Mouse (Mus musculus): Measurements from ENCODE around the gene Pank1. TPM values are rescaled to one million over a fixed set of nuclear protein-coding genes. Genes with fewer than 3 reads are reported as not detected.

The Pank1 gene
- polyA plus RNA-seq, 1 experiment from 2014 or later: 14.4 TPM

DNA sequence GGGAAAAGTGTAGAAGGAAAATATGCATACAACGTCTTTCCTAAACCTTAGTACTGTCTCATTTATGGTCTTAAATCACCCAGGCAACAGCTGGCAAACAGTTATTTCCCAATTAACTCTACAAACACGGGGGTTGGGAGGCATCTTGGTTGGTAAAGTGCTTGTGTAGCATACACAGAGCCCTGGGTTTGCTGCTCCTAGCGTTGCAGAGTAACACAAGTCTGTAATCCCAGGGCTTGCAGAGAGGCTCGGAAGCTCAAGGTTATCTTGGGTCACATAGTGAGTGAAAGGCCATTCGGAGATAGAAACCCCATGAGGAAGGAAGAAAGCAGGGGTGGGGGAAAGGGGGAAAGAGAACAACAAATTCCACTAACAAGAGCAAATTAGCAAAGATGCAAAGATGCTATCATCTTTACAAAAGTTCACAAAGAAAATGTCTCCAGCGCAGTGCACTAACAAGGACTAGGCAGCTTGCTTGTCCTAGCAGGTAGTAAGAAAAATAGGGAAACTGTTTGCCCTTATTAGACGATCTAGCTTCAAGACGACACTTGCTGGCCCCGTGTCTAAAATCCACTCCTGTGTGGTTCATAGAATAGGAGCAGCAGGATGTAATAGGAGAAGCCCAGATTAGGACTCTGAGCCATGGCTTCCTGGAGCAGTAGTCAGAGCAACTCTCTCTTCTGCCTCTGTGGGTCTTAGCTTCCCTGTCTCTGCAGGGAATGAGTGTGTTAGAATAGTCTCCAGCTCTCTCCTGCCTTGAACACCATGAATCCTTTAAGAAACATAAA is 37.3 kb downstream of the Pank1 start:
- peaks cover 11% of the 10 kb centered on the region for H3K36me3 ChIP-seq (replicated peaks; ENCODE audit: control insufficient read depth, insufficient read depth)
- 64% methylated on average over 9 of the region's 9 CpGs for WGBS
- H3K9ac ChIP-seq: no peak overlapping the region
- no peaks in the 10 kb centered on the region for H3K27me3 ChIP-seq (ENCODE audit: control insufficient read depth, insufficient read depth, low read length)
- no peak overlapping the region for H3K4me3 ChIP-seq (replicated peaks; ENCODE audit: low read length)
- H3K4me2 ChIP-seq (replicated peaks): no peak overlapping the region
- H3K4me1 ChIP-seq (replicated peaks; ENCODE audit: control insufficient read depth, insufficient read depth, low read length): no peaks in the 10 kb centered on the region
- no peak for DNase-seq (ENCODE audit: low spot score)
- H3K9me3 ChIP-seq (ENCODE audit: control insufficient read depth, low read length): no peaks in the 10 kb centered on the region
- ATAC-seq (ENCODE audit: low FRiP score): no peak
- H3K27ac ChIP-seq: no peak overlapping the region

DNA sequence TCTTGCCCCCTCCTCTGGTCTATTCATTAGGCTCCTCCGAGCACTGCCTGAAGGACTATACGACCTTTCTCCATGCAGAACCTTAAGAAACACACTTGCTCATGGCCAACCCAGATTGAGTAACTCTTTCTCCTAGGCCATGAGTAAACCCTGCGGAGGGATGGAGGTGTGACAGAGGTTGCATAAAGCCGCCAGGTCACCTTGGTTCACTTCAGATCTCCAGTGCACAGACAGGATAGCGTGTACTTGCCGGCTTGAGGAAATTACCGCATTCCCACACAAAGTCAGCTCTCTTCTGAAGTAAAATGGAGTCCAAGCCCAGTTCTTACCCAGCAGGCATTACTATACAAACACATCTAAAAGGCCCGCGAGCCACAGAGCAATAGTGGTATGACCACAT is 40.6 kb downstream of the Pank1 start:
- Histone ChIP-seq H3K9ac (no peak overlapping the region), H3K4me1 (replicated peaks; ENCODE audit: control insufficient read depth, insufficient read depth, low read length) (no peaks in the 10 kb centered on the region), H3K27me3 (ENCODE audit: control insufficient read depth, insufficient read depth, low read length) (no peaks in the 10 kb centered on the region), H3K4me3 (replicated peaks; ENCODE audit: low read length) (no peak overlapping the region), H3K9me3 (ENCODE audit: control insufficient read depth, low read length) (no peaks in the 10 kb centered on the region), H3K27ac (no peak overlapping the region), H3K36me3 (replicated peaks; ENCODE audit: control insufficient read depth, insufficient read depth) (peaks cover 11% of the 10 kb centered on the region), H3K4me2 (replicated peaks) (no peak overlapping the region)
- 97% methylated on average over 9 of the region's 9 CpGs for WGBS
- DNase-seq (ENCODE audit: low spot score) (no peak), ATAC-seq (ENCODE audit: low FRiP score) (no peak)

DNA sequence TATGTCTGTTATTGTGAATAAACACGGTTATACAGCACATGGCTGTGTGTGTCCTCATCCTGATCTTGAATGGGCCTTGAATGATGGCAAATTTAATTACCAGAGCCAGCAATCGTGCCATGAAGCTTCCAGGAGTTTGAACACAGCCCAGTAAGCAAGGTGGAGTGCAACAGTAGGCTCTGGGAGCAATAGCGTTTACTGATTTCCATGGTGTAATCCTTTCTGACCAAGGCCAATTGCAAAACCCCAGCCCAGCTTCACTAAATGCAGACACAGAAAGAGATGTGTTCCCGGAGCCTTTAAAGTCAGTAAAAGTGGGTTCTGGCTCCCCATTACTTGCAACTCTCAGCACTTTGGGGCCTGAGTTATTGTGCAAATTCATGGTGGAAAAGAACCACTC is 47.6 kb downstream of the Pank1 start:
- Histone ChIP-seq H3K27ac (no peak overlapping the region), H3K36me3 (replicated peaks; ENCODE audit: control insufficient read depth, insufficient read depth) (no peaks in the 10 kb centered on the region), H3K4me3 (replicated peaks; ENCODE audit: low read length) (no peak overlapping the region), H3K27me3 (ENCODE audit: control insufficient read depth, insufficient read depth, low read length) (no peaks in the 10 kb centered on the region), H3K9me3 (ENCODE audit: control insufficient read depth, low read length) (no peaks in the 10 kb centered on the region), H3K9ac (no peak overlapping the region), H3K4me1 (replicated peaks; ENCODE audit: control insufficient read depth, insufficient read depth, low read length) (no peaks in the 10 kb centered on the region), H3K4me2 (replicated peaks) (no peak overlapping the region)
- ATAC-seq (ENCODE audit: low FRiP score): no peak
- 95% methylated on average over 4 of the region's 4 CpGs for WGBS
- no peak for DNase-seq (ENCODE audit: low spot score)

DNA sequence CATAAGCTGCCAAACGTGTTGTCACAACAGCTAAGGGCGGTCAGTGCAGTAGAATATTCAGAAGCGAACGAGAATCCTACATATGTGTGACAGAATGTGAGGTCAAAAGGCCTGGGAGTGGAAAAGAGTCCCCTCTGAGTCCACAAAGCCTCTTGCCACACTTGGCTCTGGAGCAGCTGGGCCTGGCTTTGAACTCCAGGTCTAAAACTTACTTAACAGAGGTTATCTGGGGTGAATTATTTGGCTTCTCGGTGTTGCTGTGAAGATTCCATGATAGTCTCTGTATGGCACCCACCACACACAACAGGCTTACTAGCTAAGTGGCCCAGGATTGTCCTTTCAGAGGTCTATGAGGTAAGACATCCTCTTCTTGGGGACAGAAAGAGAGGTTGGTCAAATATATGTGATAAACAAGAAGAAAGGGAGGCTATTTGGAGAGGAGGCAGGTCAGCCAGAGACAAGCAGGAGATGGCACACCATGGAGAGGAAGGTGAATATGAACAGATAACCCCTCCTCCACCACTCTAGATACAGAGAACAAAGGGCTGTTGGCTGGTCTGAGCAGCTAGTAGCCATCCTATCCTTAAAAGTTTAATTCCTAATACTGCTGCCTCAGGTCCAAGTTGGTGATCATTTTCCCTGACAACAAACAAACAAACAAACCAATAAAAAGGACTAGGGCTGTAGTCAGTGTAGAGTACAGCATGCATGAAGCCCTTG is 51.2 kb downstream of the Pank1 start:
- 95% methylated on average over 5 of the region's 5 CpGs for WGBS
- Histone ChIP-seq H3K4me1 (replicated peaks; ENCODE audit: control insufficient read depth, insufficient read depth, low read length) (no peaks in the 10 kb centered on the region), H3K4me3 (replicated peaks; ENCODE audit: low read length) (no peak overlapping the region), H3K36me3 (replicated peaks; ENCODE audit: control insufficient read depth, insufficient read depth) (no peaks in the 10 kb centered on the region; the same call in 1 of the 2 replicates), H3K9ac (no peak overlapping the region), H3K9me3 (ENCODE audit: control insufficient read depth, low read length) (no peaks in the 10 kb centered on the region), H3K27me3 (ENCODE audit: control insufficient read depth, insufficient read depth, low read length) (no peaks in the 10 kb centered on the region), H3K4me2 (replicated peaks) (no peak overlapping the region), H3K27ac (no peak overlapping the region)
- ATAC-seq (ENCODE audit: low FRiP score) (no peak), DNase-seq (ENCODE audit: low spot score) (no peak)

DNA sequence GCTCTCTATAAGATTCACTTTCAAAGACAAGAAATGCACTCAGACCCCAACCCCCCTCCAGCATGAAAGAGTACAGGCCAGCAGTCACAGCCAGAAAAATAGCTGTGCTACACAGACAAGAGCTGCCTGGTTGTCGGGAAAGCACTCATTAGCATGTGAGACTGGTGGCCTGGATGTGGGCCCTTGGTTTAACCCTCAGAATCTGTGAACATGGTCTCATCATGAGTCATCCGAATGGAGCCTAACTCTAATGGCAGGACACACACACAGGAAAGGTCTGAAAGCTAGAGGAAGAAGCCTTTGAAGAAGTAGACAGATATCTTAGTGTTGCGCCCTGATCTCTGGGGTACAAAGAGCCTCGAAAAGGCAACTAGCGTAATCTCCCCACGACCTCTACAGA is 51.8 kb downstream of the Pank1 start:
- no peak for DNase-seq (ENCODE audit: low spot score)
- Histone ChIP-seq H3K4me2 (replicated peaks) (no peak overlapping the region), H3K4me3 (replicated peaks; ENCODE audit: low read length) (no peak overlapping the region), H3K36me3 (replicated peaks; ENCODE audit: control insufficient read depth, insufficient read depth) (no peaks in the 10 kb centered on the region; the same call in 1 of the 2 replicates), H3K9me3 (ENCODE audit: control insufficient read depth, low read length) (no peaks in the 10 kb centered on the region), H3K4me1 (replicated peaks; ENCODE audit: control insufficient read depth, insufficient read depth, low read length) (no peaks in the 10 kb centered on the region), H3K27me3 (ENCODE audit: control insufficient read depth, insufficient read depth, low read length) (no peaks in the 10 kb centered on the region), H3K9ac (no peak overlapping the region), H3K27ac (no peak overlapping the region)
- no peak for ATAC-seq (ENCODE audit: low FRiP score)
- WGBS: 86% methylated on average over 6 of the region's 6 CpGs

DNA sequence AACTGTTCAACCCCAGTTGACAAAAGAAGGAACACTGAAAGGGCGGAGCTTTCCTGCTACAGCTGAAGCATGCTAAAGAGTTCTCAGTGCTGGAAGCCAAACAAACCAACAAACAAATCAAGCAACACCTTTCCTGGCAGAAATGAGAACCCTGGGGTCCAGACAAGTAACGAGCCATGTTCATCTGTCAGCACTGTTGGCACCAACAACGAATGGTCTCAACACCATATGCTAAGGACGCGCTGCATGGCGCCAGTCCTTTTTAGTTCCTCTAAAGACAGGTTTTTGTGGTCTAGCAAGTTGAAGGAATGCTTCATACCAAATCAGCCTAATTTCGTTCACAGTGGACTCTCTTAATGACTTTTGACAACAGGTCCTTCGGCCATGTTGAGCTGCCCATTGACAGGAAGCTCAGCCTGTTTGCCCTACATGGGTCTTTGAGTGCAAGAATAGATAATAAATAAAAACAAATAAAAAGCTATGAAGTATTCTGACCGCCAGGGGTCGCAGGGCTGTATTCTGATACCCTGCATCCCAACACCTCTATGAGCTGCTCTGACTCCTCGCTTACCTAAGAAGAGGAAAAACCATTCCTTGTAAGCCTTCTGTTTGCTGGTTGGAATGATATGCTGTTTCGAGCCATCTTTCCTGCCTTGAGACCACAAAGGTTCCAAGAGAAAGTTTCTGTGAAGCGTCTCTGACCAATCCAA is 53.2 kb downstream of the Pank1 start:
- Histone ChIP-seq H3K9me3 (ENCODE audit: control insufficient read depth, low read length) (no peaks in the 10 kb centered on the region), H3K9ac (no peak overlapping the region), H3K27me3 (ENCODE audit: control insufficient read depth, insufficient read depth, low read length) (no peaks in the 10 kb centered on the region), H3K4me1 (replicated peaks; ENCODE audit: control insufficient read depth, insufficient read depth, low read length) (no peaks in the 10 kb centered on the region), H3K4me3 (replicated peaks; ENCODE audit: low read length) (no peak overlapping the region), H3K4me2 (replicated peaks) (no peak overlapping the region), H3K27ac (no peak overlapping the region), H3K36me3 (replicated peaks; ENCODE audit: control insufficient read depth, insufficient read depth) (peaks cover 3% of the 10 kb centered on the region; the same call in 1 of the 2 replicates)
- DNase-seq (ENCODE audit: low spot score) (peak; percentile 55), ATAC-seq (ENCODE audit: low FRiP score) (no peak)
- WGBS: 73% methylated on average over 13 of the region's 13 CpGs

DNA sequence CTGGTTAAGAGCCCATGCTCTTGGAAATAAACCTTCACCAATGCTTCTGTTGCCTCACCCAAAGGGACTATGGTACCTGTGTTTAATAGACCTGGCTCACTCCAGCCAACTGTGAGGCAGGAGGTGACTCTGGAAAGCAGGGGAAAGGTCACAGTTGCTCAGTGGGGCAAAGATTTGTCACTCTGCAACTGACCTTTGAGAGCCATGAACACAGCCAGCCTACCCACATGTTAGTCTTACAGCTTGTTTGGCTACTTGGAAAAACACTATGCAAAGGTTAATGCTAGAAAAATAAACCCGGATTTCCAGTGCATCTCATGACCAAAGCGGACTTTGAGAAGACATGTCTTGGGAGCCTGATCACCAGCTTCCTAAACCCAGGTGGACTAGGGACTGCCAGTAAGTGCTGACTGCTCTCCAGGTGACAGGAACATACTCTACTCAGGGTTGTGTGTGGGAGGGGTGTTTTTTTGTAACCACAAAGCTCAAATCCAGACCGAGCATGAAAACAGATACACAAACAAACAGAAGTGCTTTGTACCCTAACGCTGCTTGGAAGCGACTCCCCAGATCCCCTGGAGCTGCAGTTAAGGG is 59.6 kb downstream of the Pank1 start:
- no peak for DNase-seq (ENCODE audit: low spot score)
- Histone ChIP-seq H3K9ac (no peak overlapping the region), H3K27ac (no peak overlapping the region), H3K9me3 (ENCODE audit: control insufficient read depth, low read length) (no peaks in the 10 kb centered on the region), H3K4me3 (replicated peaks; ENCODE audit: low read length) (no peak overlapping the region), H3K4me2 (replicated peaks) (no peak overlapping the region), H3K4me1 (replicated peaks; ENCODE audit: control insufficient read depth, insufficient read depth, low read length) (peaks cover 2% of the 10 kb centered on the region; the same call in 1 of the 2 replicates), H3K36me3 (replicated peaks; ENCODE audit: control insufficient read depth, insufficient read depth) (peaks cover 12% of the 10 kb centered on the region; the same call in 1 of the 2 replicates), H3K27me3 (ENCODE audit: control insufficient read depth, insufficient read depth, low read length) (no peaks in the 10 kb centered on the region)
- ATAC-seq (ENCODE audit: low FRiP score): no peak
- WGBS: 90% methylated on average over 5 of the region's 5 CpGs

DNA sequence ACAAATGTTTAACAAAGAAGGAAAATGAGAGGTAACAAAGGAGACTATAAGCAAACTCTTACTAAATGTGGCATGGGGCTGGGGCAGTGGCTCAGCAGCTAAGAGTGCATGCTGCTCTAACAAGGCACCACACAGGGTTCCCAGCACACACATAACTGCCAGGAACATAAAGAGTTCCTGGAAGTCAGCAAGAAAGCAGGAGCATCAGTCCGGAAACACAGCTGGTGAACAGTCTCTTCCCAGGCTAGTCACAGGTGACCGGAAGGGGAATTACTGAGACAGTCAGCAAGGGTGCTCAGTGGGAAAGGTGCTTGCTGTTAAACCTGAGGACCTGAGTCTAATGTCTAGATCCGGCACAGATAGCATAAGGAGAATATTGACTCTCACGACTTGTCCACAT is 63.9 kb downstream of the Pank1 start:
- WGBS: 88% methylated on average over 4 of the region's 4 CpGs
- Histone ChIP-seq H3K9ac (no peak overlapping the region), H3K27me3 (ENCODE audit: control insufficient read depth, insufficient read depth, low read length) (no peaks in the 10 kb centered on the region), H3K4me2 (replicated peaks) (no peak overlapping the region), H3K27ac (no peak overlapping the region), H3K4me1 (replicated peaks; ENCODE audit: control insufficient read depth, insufficient read depth, low read length) (peaks cover 3% of the 10 kb centered on the region; the same call in 1 of the 2 replicates), H3K36me3 (replicated peaks; ENCODE audit: control insufficient read depth, insufficient read depth) (peaks cover 2% of the 10 kb centered on the region; the same call in 1 of the 2 replicates), H3K9me3 (ENCODE audit: control insufficient read depth, low read length) (no peaks in the 10 kb centered on the region), H3K4me3 (replicated peaks; ENCODE audit: low read length) (no peak overlapping the region)
- DNase-seq (ENCODE audit: low spot score) (no peak), ATAC-seq (ENCODE audit: low FRiP score) (no peak)

DNA sequence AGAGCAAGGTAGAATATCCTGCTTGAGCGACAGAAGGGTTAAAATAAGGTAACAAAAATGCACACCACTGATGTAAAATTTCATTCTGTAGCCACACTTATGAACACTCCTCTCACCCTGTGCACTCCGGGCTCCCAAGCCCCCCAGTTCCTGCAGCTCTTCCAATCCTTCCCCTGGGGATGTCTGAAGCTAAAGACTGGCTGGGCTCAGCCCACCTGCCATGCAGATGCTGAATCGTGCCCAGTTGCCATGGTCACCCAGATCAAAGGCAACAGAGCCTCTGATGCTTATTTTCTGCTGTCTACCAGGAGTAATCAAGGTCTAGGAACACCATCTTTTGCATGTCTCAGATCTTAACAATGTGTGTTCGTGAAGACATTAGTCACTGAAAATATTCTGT is 64.6 kb downstream of the Pank1 start:
- Histone ChIP-seq H3K9me3 (ENCODE audit: control insufficient read depth, low read length) (no peaks in the 10 kb centered on the region), H3K4me2 (replicated peaks) (no peak overlapping the region), H3K9ac (no peak overlapping the region), H3K4me3 (replicated peaks; ENCODE audit: low read length) (no peak overlapping the region), H3K27ac (no peak overlapping the region), H3K36me3 (replicated peaks; ENCODE audit: control insufficient read depth, insufficient read depth) (no peaks in the 10 kb centered on the region; the same call in 1 of the 2 replicates), H3K27me3 (ENCODE audit: control insufficient read depth, insufficient read depth, low read length) (no peaks in the 10 kb centered on the region), H3K4me1 (replicated peaks; ENCODE audit: control insufficient read depth, insufficient read depth, low read length) (peaks cover 3% of the 10 kb centered on the region; the same call in 1 of the 2 replicates)
- ATAC-seq (ENCODE audit: low FRiP score) (no peak), DNase-seq (ENCODE audit: low spot score) (no peak)
- 47% methylated on average over 4 of the region's 4 CpGs for WGBS
